Mouse (Mus musculus) hindbrain, postnatal 0 days (tissue): ENCODE measurements at regions not wholly inside any gene's neighbourhood (a gene's known extent, or its start where the extent isn't known, plus 50 kb on each side); places are given as distances from the start of the nearest gene placed in this dataset.

Experiments
- ATAC-seq: fragments of 200-750 bp; cut with Nextera tagmentation; 2 replicates; pipeline ENCODE4 v1.8.0; 2017; ENCODE audit warnings: mild to moderate bottlenecking, moderate TSS enrichment, moderate library complexity
- DNase-seq: peaks from one replicate; pipeline ENCODE4 v3.0.0-alpha.2; 2015; ENCODE audit warnings: low spot score
- H3K27ac ChIP-seq: fragments of 300-500 bp; sonication (generic); 2 replicates; pipeline ENCODE4 v1.5.1; 2014; ENCODE audit warnings: mild to moderate bottlenecking
- H3K27me3 ChIP-seq: fragments of 300-500 bp; sonication (generic); 2 replicates; pipeline ENCODE4 v1.6.1; 2014; ENCODE audit warnings: low read length, mixed read lengths; ENCODE audit not compliant: insufficient read depth
- H3K36me3 ChIP-seq: fragments of 300-500 bp; sonication (generic); 2 replicates; pipeline ENCODE4 v1.6.1; 2014; ENCODE audit warnings: low read length, mixed read lengths; ENCODE audit not compliant: insufficient read depth
- H3K4me1 ChIP-seq: fragments of 300-500 bp; sonication (generic); 2 replicates; pipeline ENCODE4 v1.6.1; 2014; ENCODE audit warnings: antibody characterized with exemption, low read length, mixed read lengths; ENCODE audit not compliant: insufficient read depth
- H3K4me2 ChIP-seq: fragments of 300-500 bp; sonication (generic); 2 replicates; pipeline ENCODE4 v1.6.1; 2014; ENCODE audit warnings: low read depth, mild to moderate bottlenecking, low read length, moderate library complexity, mixed read lengths
- H3K4me3 ChIP-seq: fragments of 300-500 bp; sonication (generic); 2 replicates; pipeline ENCODE4 v1.5.1; 2014; ENCODE audit warnings: low read length
- H3K9ac ChIP-seq: fragments of 300-500 bp; sonication (generic); replicated peaks from 2 replicates; pipeline ENCODE4 v1.6.1; 2014; ENCODE audit warnings: mild to moderate bottlenecking, low read length, moderate library complexity, mixed read lengths
- H3K9me3 ChIP-seq: fragments of 300-500 bp; sonication (generic); 2 replicates; pipeline ENCODE4 v1.6.1; 2016; ENCODE audit warnings: low read length, mixed read lengths
- CTCF ChIP-seq: IDR thresholded peaks from 2 replicates; pipeline ENCODE4 v1.5.1; 2016; ENCODE audit warnings: antibody characterized with exemption, control low read depth, low read depth
- WGBS: fragments of 180-500 bp; shearing (Covaris S2); extraction: QIAGEN DNeasy Blood & Tissue Kit; methylation state at CpG from one replicate; pipeline ENCODE4 v1.1.7; 2014; 5-methylcytosine and 5-hydroxymethylcytosine counted together

DNA sequence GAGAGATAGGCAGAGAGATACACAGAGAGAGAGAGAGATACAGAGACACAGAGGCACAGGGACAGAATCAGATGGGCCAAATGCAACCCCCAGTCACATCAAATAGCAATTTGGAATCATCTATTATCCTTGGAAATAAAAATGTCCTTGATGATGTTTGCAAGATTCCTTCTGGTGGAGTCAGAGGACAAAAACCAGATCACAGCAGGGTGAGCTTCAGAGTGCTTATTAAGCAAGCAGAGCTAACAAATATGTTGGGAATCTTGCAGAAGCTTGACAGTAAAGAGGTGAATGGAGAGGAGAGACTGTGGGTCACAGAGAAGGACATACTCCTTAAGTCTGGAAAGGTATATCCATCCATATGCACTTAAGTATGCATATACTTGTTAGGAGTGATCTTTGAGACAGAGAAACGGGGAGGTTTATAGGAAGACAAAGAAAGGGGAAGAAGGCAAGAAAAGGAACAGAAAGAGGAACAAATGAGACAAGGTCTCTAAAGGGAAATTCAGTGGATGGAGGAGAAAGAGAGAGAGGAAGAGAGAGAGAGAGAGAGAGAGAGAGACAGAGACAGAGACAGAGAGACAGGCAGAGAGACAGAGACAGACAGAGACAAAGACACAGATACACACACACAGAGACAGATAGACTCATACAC is 293.0 kb downstream of the Btg1 start:
- Histone ChIP-seq H3K4me1 (no peaks in the 10 kb centered on the region), H3K9ac (no peak overlapping the region), H3K9me3 (0 out of 2 replicates have a peak, but pooled peaks cover under 1% of the 10 kb centered on the region), H3K4me3 (no peak overlapping the region), H3K36me3 (no peaks in the 10 kb centered on the region), H3K27me3 (no peaks in the 10 kb centered on the region), H3K27ac (no peak overlapping the region), H3K4me2 (no peak overlapping the region)
- no peak for ATAC-seq
- 79% methylated on average over 1 of the region's 1 CpGs for WGBS
- TF ChIP-seq CTCF: no peak
- DNase-seq: no peak

DNA sequence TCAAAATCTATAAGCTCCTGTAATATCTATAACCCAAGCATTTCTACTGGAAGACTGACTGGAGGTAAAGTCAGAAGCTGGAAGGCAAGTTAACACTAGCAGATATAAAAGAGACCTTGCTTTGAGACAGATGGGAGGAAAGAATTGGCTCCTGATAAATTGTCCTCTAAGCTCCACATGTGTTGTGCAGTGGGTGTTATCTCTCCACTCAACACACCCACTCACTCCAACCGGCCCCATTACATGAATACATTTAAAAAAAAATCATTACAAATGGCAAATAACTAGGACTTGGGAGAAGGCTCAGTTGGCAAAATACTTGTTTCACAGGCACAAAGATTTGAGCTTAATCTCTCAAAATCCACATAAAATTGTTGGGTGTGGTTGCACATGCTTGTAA is 304.4 kb downstream of the Btg1 start:
- Histone ChIP-seq H3K36me3 (no peaks in the 10 kb centered on the region), H3K4me1 (no peaks in the 10 kb centered on the region), H3K9me3 (0 out of 2 replicates have a peak, but pooled peaks cover 5% of the 10 kb centered on the region), H3K27ac (no peak overlapping the region), H3K27me3 (no peaks in the 10 kb centered on the region), H3K4me2 (no peak overlapping the region), H3K9ac (no peak overlapping the region), H3K4me3 (no peak overlapping the region)
- DNase-seq (no peak), ATAC-seq (no peak)
- no peak for TF ChIP-seq CTCF
- WGBS: 89% methylated on average over 1 of the region's 1 CpGs

DNA sequence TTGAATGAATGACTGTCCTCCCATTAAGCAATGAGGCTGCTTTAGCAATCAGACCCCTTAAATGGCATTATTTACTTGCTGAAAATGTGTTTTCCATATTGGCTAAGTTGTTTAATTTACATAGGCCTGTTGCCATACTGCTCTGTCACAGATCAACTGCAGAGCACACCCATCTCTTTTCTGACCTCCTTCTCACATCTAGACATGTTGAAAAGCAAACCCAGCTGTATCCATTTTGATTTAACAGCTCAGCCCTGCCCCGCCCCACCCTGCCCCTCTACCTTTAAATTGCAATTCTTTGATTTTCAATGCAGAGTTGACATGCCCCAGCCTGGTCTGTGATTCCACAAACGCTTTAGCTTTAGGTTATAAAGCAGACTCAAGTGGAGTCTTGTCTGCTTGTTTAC is 307.5 kb downstream of the Btg1 start:
- Histone ChIP-seq H3K27me3 (no peaks in the 10 kb centered on the region), H3K27ac (no peak overlapping the region), H3K4me2 (no peak overlapping the region), H3K9me3 (no peaks in the 10 kb centered on the region), H3K4me3 (no peak overlapping the region), H3K4me1 (no peaks in the 10 kb centered on the region), H3K36me3 (no peaks in the 10 kb centered on the region), H3K9ac (no peak overlapping the region)
- ATAC-seq: no peak
- TF ChIP-seq CTCF: no peak
- 78% methylated on average over 2 of the region's 2 CpGs for WGBS
- no peak for DNase-seq

DNA sequence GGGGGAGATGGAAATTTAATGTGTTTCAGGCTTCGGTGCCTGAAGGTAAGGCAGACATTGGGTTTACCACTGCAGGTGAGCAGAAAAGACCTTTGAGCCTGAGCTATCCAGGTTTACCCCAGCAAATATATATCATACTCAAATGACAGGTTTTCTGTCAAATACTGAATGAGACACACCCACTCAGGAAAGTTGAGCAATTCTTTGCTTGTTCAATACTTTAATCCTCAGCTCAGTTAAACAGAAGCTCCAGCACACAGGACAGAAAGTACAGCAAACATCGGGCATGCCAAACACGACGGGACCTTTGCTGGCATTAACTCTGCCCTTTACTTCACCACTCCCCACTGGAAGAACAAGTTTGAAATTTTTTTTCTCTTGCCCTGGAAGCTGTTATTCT is 307.9 kb downstream of the Btg1 start:
- no peak overlapping the region for H3K4me2 ChIP-seq
- no peak overlapping the region for H3K9ac ChIP-seq
- TF ChIP-seq CTCF: no peak
- DNase-seq (no peak), ATAC-seq (no peak)
- H3K9me3 ChIP-seq: no peaks in the 10 kb centered on the region
- H3K27ac ChIP-seq: no peak overlapping the region
- no peaks in the 10 kb centered on the region for H3K27me3 ChIP-seq
- WGBS: 83% methylated on average over 4 of the region's 4 CpGs
- H3K4me1 ChIP-seq: no peaks in the 10 kb centered on the region
- no peak overlapping the region for H3K4me3 ChIP-seq
- H3K36me3 ChIP-seq: no peaks in the 10 kb centered on the region

DNA sequence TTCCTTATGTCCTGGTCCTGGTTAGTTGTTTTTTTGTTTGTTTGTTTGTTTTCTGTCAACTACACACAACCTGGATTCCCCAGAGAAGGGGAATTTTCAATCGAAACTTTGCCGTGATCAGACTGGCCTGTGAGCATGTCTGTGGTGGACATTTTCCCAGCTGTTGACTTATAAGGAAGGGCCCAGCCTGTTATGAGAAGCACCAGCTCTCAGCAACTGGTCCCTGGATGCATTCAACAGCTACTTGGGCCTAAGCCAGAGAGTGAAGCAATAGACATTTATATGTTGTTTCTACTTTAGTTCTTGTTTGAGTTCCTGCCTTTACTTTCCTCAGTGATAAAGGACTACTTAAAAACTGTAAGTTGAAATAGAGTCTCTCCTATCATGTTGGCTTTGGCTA is 309.0 kb downstream of the Btg1 start:
- Histone ChIP-seq H3K27ac (no peak overlapping the region), H3K9ac (no peak overlapping the region), H3K4me3 (no peak overlapping the region), H3K36me3 (no peaks in the 10 kb centered on the region), H3K27me3 (no peaks in the 10 kb centered on the region), H3K9me3 (no peaks in the 10 kb centered on the region), H3K4me1 (no peaks in the 10 kb centered on the region), H3K4me2 (no peak overlapping the region)
- TF ChIP-seq CTCF: no peak
- DNase-seq: no peak
- ATAC-seq: no peak
- WGBS: 97% methylated on average over 2 of the region's 2 CpGs

DNA sequence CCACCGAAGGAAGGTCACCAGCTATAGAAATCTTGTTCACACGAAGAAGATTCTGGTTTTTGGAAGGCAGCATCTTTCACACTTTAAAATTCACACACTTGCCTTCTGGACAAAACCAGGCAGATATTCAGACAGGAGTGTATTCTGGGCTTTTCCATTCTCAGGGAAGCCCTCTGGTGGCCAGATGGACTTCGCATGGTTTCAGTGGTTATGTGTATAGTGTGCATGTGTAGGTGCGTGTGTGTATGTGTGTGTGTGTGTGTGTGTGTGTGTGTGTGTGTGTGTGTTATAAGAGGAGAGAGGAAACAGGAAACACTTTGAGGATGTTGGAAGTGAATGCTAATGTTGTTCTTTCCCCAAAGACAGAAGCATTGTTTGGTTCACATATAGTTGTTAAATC is 317.9 kb downstream of the Btg1 start:
- H3K27ac ChIP-seq: no peak overlapping the region
- 64% methylated on average over 4 of the region's 4 CpGs for WGBS
- TF ChIP-seq CTCF: peak; percentile 82
- no peak overlapping the region for H3K4me3 ChIP-seq
- DNase-seq: peak; percentile 77
- H3K9me3 ChIP-seq: no peaks in the 10 kb centered on the region
- H3K27me3 ChIP-seq: no peaks in the 10 kb centered on the region
- H3K9ac ChIP-seq: no peak overlapping the region
- ATAC-seq: peak; percentile 67; the same call in 1 of the 2 replicates
- no peak overlapping the region for H3K4me2 ChIP-seq
- no peaks in the 10 kb centered on the region for H3K4me1 ChIP-seq
- no peaks in the 10 kb centered on the region for H3K36me3 ChIP-seq

DNA sequence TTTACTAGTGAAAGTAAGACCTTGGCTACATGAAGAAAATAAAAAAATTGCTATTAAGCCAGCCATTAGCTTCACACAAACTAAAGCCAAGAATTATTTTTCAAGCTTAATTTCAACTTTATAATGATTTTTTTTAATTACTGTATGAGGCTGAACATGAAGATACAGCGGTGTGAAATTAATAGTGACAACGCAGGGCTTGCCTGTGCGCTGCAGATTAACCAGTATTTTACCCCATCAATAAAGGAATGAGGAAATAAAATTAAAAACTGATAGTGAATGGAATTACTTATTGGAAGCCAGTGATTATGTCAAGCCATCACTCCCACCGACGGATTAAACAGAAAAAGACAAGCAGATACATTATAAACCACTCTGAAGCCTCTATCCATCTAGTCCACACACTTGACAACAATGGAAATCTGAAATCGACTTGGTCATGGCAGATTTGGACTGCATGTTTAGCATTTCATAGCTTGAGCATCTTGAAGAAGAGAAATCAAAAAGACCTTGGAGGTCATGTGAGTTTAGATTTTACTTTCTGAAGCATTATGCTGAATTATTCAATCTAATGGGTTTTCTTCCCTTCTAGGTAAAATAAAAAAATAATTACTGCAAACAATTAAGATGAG is 324.2 kb downstream of the Btg1 start:
- no peak for ATAC-seq
- Histone ChIP-seq H3K4me2 (no peak overlapping the region), H3K36me3 (no peaks in the 10 kb centered on the region), H3K9ac (no peak overlapping the region), H3K27me3 (no peaks in the 10 kb centered on the region), H3K4me1 (no peaks in the 10 kb centered on the region), H3K4me3 (no peak overlapping the region), H3K9me3 (no peaks in the 10 kb centered on the region), H3K27ac (no peak overlapping the region)
- DNase-seq: no peak
- 63% methylated on average over 6 of the region's 6 CpGs for WGBS
- no peak for TF ChIP-seq CTCF
